Mouse (Mus musculus): ENCODE results near the gene Slc1a5.

- TF ChIP-seq CTCF (IDR thresholded peaks at IDR 0.05; ENCODE audit: low read depth) = no peak
- no peak for TF ChIP-seq EP300 (IDR thresholded peaks at IDR 0.05; ENCODE audit: low read depth)
These were observed 3.4 kb downstream of the Slc1a5 start for GRCm38 (mm10) chr7:16784498-16784976.
